Mouse (Mus musculus): ENCODE measurements around the gene Cyp2d22.
A peak's percentile ranks its signal among the peaks of the same experiment; 100 is the strongest.

Gene Cyp2d22

DNA sequence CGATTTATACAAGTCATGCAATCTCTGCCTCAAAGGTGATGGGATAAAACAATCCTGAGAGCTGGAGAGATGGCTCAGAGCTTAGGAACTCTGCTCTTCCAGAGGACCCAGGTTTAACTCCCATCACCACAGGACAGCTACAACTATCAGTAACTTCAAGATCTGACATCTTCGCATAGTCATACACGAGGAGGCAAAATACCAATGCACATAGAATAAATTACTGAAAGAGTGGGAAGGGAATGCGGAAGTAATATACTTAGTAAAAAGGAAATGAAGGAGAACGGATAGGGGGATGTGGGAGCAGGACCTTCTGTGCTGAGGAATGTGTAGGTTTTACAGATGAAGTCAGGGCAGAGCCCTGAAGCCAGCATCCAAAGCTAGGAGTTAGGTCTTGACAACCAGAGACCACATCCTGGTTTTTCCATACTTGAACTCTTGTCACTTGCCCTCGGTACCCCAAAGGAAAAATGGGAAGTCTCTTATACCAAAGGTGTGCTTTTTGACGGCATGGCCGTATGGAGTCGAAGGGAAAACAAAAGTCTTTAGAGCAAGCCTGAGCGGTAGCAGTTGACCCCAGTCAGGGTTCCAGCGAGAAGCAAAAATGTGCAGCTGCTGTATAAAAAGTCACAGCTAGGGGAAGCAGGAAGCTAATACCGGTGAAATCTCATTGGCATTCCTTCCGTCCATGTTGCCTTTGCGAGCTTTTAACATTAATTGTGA, 33.3 kb downstream of the Cyp2d22 start:
- no peak for DNase-seq

DNA sequence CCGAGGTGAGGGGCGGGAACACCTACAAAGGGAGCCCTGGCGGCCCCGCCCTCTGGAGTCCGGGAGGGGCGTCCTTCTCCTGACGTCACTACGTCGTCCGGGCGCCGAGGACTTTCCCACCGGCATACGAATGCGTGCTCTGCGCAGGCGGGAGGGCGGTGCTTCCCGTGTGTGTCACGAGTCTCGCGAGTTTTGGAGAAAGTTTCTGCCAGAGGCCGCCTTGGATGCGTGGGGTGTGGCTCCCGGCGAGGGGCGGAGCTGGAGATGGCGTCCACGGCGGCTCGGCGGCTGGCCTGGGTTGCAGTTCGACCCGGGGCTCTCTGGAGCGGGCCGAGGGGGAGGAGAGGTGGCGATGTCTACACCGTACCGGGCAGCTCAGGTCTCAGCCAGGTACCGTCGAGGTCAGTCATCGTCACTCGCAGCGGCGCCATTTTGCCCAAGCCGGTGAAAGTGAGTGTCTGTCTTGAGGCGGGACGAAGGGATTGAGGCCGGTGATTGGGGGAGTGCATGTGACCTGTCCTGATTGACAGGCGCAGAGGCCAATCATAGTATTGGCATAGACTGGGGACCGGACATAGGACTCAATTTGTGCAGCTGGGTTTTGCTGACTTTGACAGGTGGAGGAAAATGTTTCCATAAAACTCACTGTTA, 34.1 kb downstream of the Cyp2d22 start:
- peak; percentile 99 for DNase-seq

DNA sequence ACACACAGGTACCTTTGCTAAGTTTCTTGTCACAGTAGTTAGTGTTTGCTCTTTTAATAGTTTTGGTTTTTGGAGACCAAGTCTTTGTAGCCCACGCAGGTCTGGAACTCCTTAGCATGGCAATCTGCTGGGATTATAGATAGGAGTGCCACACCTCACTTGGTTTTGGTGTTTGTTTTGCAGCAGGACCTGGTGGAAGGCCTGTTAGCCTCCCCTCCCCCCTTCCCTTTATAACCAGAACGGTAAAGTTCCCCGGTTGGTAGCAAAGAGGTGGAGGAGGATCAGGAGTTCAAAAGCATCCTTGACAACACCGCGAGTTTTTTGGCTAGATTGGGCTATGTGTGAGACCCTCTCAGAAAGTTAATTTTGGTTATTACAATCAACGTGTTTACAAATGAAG, 35.1 kb downstream of the Cyp2d22 start:
- no peak for DNase-seq

DNA sequence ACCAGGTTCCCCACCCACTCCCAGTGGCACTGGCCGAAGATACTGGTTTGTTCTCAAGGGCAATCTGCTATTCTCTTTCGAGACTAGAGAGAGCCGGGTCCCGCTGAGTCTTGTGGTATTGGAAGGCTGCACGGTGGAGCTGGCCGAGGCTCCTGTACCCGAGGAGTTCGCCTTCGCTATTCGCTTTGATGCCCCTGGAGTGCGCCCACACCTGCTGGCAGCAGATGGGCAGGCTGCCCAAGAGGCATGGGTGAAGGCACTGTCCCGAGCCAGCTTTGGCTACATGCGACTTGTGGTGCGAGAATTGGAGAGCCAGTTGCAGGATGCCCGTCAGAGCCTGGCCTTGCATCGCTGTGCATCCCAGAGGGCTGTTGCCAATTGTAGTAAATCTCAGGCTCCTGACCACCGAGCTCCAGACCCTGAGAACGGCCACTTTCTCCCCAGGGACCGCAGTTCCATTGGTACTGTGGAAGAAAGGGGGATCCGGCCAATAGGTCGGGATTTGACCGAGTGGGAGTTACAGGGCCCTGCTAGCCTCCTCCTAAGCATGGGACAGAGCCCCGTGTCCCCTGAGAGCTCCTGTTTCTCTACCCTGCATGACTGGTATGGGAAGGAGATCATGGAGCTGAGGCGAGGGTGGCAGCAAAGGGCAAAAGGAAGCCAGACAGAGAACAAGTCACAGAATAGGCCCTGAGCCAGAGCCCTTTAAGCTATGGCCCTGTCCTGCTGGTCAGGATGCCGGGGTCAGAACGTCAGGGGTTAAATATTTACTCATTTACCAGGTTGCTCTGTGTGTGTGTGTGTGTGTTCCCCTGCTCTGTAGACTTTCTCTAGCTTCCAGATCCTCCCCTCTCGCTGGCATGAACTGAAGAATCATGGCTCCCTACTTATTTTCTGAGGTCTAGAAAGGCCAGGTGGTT, 36.4 kb downstream of the Cyp2d22 start:
- no peak for DNase-seq

DNA sequence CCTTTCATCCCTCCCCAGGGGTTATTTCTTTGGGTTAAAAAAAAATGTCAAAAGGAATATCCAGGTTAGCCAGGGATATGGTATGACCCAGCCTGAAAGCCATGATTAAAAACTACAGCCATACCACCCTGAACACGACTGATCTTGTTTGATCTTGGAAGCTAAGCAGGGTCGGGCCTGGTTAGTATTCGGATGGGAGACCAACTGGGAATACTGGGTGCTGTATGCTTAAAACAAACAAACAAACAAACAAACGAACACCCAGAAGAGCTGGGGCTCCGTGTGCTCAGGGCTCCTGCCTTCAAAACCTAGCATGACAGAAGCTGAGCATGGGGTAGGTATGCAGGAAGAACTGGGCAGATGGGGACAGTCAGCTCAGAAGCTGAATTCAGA, 37.5 kb downstream of the Cyp2d22 start:
- DNase-seq: no peak

DNA sequence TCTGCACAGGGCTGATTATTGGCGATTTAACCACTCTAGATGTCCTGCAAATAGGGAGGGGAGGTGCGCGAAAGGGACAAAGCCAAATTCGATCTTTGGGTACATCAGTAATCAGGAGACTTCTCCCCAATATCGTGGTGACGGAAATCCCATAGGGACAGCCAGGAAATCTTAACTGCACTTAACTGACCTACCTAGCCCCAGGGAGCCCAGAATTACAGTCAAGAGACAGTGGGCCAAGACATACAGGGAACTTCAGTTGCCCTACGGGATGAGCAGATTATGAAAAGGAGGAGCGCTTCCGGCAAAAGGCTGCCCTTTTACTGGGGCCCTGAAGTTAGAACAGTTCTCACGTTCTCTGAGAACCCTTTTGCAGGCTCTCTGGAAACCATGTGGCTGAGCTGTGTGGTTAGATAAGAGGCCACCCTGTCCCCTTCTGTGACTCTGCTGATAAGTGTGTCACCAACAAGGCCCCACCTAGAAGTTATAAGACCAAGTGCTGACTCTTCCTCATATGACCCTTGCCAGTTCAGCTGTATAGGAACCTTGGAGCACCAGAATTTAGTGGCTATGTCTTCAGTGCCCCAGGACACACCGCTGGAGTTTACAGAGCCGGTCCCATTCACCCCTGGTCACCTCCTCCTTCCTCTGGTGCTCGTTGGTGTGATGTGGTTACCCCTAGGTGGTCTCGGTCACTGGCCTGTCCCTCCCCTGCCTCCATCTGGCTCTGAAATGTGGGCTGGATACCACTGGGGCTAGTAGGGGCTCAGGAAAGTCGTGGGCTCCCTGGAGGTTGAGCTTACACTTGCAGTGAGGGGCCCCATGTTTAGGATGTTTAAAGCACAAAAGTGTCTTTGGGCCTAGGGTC, 38.2 kb downstream of the Cyp2d22 start:
- DNase-seq: no peak

DNA sequence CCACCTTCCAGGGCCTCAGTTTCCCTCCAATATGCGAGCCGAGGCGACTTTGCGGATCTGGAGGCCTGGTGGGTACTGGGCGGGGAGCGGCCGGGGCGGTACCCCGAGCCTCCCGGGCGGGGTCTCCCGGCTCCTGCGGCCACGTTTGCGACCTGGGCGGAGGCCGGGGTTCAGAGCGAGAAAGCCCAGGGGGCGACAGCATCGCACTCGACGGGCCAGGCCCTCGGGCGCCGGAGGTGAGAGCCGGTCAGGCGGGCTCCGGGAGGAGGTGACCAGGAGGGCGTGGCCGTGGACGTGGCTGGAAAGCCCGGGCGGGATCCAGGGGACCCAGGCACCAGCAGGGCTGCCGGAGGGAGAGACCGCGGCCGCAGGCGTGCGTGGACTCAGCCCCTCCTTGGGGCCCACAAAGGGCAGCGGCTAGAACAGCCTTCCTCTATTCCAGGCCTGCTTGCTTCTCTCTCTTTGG, 39.0 kb downstream of the Cyp2d22 start:
- peak; percentile 77 for DNase-seq

DNA sequence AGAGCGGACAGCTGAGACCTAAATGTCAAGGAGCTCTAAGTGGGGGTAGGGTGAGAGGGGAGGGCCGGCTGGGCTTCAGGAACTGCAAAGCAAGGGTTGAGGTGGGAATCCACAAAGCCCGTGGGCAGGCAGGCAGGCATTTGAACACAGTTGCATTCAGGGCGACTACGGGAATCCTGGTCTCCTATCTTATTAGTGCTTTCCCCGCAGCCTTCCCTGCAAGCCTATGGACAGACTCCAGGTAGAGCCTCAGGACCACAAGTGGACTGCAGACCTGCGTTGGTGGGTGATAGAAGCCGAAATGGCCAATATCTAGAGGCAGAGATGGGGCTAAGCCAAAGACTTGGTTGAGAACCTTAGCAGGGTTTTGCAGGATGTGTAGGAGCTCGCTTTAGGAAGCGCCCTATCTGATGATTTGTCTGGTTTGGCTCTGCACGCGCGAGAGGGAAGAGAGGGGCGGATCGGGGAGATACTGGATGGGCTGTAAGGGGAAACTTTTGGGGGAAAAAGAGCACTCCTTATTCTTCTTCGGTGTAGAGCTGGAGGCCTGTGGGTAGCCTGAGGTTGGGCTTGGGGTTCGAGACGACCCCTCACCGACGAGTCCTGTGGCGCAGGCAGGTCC, 39.5 kb downstream of the Cyp2d22 start:
- peak; percentile 41 for DNase-seq

DNA sequence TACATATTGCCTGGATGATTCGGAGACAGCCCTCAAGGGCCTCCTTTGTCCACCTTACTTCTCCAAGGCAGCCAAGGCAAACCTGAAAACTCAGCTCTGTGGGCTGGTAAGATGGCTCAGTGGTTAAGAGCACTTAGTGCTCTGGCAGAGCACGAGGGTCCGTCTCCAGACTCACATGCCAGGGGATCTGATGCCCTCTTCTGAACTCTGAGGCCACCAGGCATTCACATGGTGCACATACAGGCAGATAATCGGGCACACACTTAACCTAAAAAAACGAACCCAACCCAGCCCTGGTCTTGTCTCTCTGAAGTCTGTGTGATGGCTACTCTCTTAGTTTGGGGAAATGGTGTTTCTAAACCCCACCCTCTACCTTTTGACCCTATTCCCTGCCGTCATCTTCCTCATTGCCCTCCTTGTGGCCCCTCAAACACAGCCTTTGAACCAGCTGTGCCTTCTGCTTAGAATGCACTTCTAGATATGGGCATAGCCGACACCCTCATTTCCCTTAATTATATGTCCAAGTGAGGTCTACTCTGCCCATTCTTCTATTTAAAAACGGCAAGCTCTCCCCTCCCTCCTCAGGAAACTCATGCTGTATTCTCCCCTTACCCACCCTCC, 40.3 kb downstream of the Cyp2d22 start:
- DNase-seq: no peak

DNA sequence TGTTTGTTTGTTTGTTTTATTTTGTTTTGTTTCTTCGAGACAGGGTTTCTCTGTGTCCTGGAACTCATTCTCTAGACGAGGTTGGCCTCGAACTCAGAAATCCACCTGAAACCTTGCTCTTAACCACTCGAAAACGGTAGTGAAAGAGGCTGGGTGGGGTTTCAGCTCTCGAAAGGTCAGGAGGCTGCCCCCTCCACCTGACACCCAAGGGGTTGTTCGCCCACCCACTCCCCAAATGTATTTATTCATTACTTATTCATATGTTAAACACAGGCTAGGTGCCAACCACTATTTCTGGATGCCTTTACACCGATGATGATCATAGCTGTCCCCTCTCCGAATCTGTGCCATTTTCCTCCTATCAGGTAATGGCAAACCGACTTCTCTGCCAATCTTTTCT, 40.9 kb downstream of the Cyp2d22 start:
- DNase-seq: no peak

DNA sequence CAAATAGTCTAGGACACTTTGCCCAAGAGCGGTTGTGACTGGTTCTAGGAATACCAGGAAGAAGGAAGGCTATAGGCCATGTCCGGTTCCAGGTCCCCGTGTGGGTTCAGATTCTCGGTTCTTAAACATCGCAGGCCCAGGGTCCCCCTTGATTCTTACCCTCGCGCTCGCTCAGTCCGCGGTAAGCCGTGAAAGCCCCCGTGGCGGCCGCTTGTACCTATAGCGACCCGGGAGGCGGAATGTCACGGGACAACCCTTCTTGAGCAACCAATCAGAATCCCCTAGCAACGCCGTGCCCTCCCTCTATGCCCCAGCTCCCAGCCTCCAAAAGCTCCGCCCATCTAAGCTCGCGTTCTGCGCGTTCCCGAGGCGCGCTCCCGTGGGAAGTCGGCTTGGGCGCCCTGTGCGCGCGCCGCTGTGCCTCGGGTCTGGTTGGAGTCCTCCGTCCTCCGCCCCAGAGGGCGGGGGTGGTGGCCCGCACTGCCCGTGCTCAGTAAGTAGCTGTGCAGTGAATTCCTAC, 41.4 kb downstream of the Cyp2d22 start, which contains the start of the genes Naga, Pheta2 and Smdt1:
Gene Naga, minus strand, starts transcription at position 333 of the 520 bp plus-strand sequence.
Gene Pheta2, plus strand, starts transcription at position 350 of the 520 bp plus-strand sequence.
Gene Smdt1, plus strand, starts transcription at position 367 of the 520 bp plus-strand sequence.
- peak; percentile 98 for DNase-seq

DNA sequence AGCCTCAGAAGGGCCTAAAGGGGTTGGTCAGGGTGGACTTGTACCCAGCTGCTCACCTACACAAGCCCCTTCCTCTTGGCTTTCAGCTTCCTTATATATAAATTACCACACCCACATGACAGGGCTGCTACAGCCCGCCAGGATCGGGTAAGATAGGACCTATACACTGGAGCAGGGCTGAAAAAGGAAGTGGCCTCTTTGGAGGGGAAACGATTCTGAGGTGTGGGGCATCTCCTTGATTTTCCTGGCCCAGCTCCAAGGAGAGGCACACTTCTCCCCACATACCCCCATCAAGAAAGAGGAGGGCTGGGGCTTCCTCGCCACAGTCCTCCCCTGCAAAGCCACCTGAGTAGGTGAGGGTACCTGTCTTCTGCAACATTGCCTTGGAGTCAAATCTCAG, 42.2 kb downstream of the Cyp2d22 start:
- no peak for DNase-seq

DNA sequence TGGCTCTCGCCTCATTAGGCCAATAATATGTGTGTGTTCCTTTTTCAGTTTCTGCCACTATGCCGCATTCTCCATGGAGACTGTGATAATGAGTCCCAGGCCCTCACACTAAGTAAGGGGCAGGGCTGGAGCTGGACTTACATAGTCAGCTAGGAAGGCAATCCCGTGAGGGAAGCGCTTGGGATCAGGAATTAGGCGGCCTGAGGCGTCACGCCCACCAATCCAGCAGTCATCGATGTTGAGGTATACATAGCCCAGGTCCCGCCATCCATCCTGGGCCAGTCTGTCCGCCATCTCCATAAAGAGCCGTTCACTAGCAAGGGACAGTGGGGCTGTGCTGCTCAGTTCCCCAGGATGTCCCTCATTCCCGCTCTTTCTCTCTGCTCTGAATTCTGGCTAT, 43.4 kb downstream of the Cyp2d22 start:
- no peak for DNase-seq

DNA sequence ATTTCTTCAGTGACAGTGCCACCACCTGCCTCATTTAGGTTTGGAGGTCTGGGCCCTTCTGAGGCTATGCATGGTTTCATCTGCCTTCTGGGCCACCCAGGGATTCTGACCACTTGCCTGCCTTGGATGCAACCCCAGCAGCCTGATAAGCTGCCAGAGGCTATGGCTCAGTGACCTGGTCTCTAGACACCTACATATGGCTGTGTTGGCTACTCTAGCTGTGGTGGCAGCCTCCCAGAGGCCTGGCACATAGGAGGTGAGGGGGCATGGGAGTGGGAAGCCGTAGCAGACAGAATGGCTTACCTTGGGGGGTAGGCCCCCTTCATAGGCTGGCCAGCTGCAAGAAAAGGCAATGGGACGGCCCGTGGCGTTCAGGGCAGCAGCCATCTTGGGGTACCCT, 44.9 kb downstream of the Cyp2d22 start:
- DNase-seq: no peak

DNA sequence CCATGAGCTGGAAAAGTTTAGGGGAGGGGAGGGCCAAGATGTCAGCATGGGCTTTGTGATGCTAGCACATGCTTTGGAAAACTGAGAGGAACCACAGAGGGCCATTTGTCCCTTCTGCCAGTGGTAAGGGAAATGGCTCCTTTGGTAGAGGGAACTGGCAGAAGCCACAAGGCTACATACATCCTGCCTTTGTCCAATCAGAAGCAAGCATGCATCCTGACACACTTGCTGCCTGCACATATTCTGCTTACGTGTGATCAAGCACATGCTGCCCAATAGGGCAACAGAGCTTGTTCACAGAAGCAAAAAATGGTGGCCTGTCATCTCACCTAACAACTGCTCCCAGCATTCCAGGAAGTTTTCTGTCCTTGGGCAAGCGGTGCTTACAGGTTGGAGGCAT, 54.7 kb downstream of the Cyp2d22 start:
- no peak for DNase-seq

DNA sequence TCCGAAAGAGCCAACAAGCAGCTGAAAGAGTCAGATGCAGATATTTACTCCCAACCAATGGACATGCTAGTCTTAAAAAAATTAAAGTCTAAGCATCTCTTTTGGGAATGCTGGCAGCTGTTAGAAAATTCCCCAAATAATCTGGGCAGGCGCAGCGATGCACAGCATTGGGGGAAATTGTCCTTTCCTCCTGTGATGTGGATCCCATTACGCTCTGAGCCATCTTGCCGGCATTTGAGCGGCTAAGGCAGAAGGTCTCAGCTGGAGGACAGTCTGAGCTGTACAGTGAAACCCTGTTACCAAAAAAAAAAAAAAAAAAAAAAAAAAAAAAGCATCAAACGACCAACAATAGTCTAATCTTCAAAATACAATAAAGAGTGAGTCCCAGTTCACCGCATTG, 57.9 kb downstream of the Cyp2d22 start:
- no peak for DNase-seq

Data from lung, postnatal 10 days (tissue).